Mouse (Mus musculus) testis, adult 2 months (tissue): ENCODE measurements around the gene Atp10a. TPM values are rescaled to one million over a fixed set of nuclear protein-coding genes. Genes with fewer than 3 reads are reported as not detected.

Experiments
- H3K27ac ChIP-seq: fragments of 200-500 bp; 2 replicates; pipeline ENCODE4 v1.5.1; 2012; ENCODE audit warnings: low read depth, low read length; ENCODE audit not compliant: control insufficient read depth, insufficient read depth
- H3K27me3 ChIP-seq: fragments of 200-500 bp; 2 replicates; pipeline ENCODE4 v1.6.1; 2012; ENCODE audit warnings: mild to moderate bottlenecking, low read length, moderate library complexity; ENCODE audit not compliant: control insufficient read depth, insufficient read depth
- H3K36me3 ChIP-seq: fragments of 200-500 bp; 2 replicates; pipeline ENCODE4 v1.6.1; 2012; ENCODE audit warnings: mild to moderate bottlenecking, low read length; ENCODE audit not compliant: control insufficient read depth, insufficient read depth
- H3K4me1 ChIP-seq: fragments of 200-500 bp; 2 replicates; pipeline ENCODE4 v1.6.1; 2012; ENCODE audit warnings: low read length; ENCODE audit not compliant: control insufficient read depth, insufficient read depth
- H3K4me3 ChIP-seq: fragments of 200-500 bp; 2 replicates; pipeline ENCODE4 v1.5.1; 2012; ENCODE audit warnings: low read depth, mild to moderate bottlenecking, low read length, moderate library complexity, mixed read lengths; ENCODE audit not compliant: control insufficient read depth
- CTCF ChIP-seq: fragments of 200-500 bp; IDR thresholded peaks from 2 replicates; pipeline ENCODE4 v1.5.1; 2012; ENCODE audit warnings: low read depth, mild to moderate bottlenecking, inconsistent platforms, low read length, moderate library complexity; ENCODE audit not compliant: control insufficient read depth, insufficient read depth, insufficient replicate concordance
- POLR2A ChIP-seq: fragments of 200-500 bp; IDR thresholded peaks from 2 replicates; pipeline ENCODE4 v1.6.1; 2012; ENCODE audit warnings: low read depth, mild to moderate bottlenecking, inconsistent platforms, low read length, moderate library complexity; ENCODE audit not compliant: control insufficient read depth
- polyA plus RNA-seq: library from polyadenylated mRNA; depleted of rRNA; stranded (reverse); fragments of >200 nt; gene quantifications from 2 replicates; pipeline ENCODE4 v1.2.3, GENCODE M21; 2012

Atp10a gene
- polyA plus RNA-seq, 1 experiment, result 41.0 TPM

GRCm38 (mm10) chr7:58690997-58691596 is 35.1 kb downstream of the Atp10a start:
- Histone ChIP-seq H3K4me3 (no peak overlapping the region), H3K27me3 (no peaks in the 10 kb centered on the region), H3K36me3 (no peaks in the 10 kb centered on the region), H3K4me1 (no peaks in the 10 kb centered on the region), H3K27ac (no peak overlapping the region)
- TF ChIP-seq CTCF (no peak), POLR2A (no peak)

- Histone ChIP-seq H3K27ac (no peak overlapping the region), H3K27me3 (no peaks in the 10 kb centered on the region), H3K4me1 (no peaks in the 10 kb centered on the region), H3K36me3 (no peaks in the 10 kb centered on the region), H3K4me3 (no peak overlapping the region)
- TF ChIP-seq POLR2A, result no peak
- TF ChIP-seq CTCF, result no peak
These were observed 36.7 kb downstream of the Atp10a start for GRCm38 (mm10) chr7:58692704-58693103.

GRCm38 (mm10) chr7:58693342-58693741 is 37.4 kb downstream of the Atp10a start:
- Histone ChIP-seq H3K27ac (no peak overlapping the region), H3K4me1 (no peaks in the 10 kb centered on the region), H3K4me3 (no peak overlapping the region), H3K27me3 (no peaks in the 10 kb centered on the region), H3K36me3 (no peaks in the 10 kb centered on the region)
- TF ChIP-seq POLR2A (no peak), CTCF (no peak)

GRCm38 (mm10) chr7:58695661-58696060 is 39.7 kb downstream of the Atp10a start:
- Histone ChIP-seq H3K4me1 (no peaks in the 10 kb centered on the region), H3K27me3 (no peaks in the 10 kb centered on the region), H3K27ac (no peak overlapping the region), H3K36me3 (no peaks in the 10 kb centered on the region), H3K4me3 (no peak overlapping the region)
- TF ChIP-seq POLR2A, result no peak
- no peak for TF ChIP-seq CTCF

GRCm38 (mm10) chr7:58697092-58697491 is 41.1 kb downstream of the Atp10a start:
- no peaks in the 10 kb centered on the region for H3K36me3 ChIP-seq
- TF ChIP-seq CTCF (no peak), POLR2A (no peak)
- H3K27me3 ChIP-seq, result no peaks in the 10 kb centered on the region
- H3K4me1 ChIP-seq, result no peaks in the 10 kb centered on the region
- H3K27ac ChIP-seq, result no peak overlapping the region
- H3K4me3 ChIP-seq, result no peak overlapping the region

GRCm38 (mm10) chr7:58698738-58699442 is 42.9 kb downstream of the Atp10a start:
- Histone ChIP-seq H3K36me3 (no peaks in the 10 kb centered on the region), H3K27ac (no peak overlapping the region), H3K4me3 (no peak overlapping the region), H3K27me3 (no peaks in the 10 kb centered on the region), H3K4me1 (no peaks in the 10 kb centered on the region)
- TF ChIP-seq POLR2A (no peak), CTCF (no peak)

- H3K27ac ChIP-seq, result no peak overlapping the region
- no peaks in the 10 kb centered on the region for H3K27me3 ChIP-seq
- no peak for TF ChIP-seq CTCF
- TF ChIP-seq POLR2A, result no peak
- H3K4me1 ChIP-seq, result no peaks in the 10 kb centered on the region
- H3K36me3 ChIP-seq, result no peaks in the 10 kb centered on the region
- H3K4me3 ChIP-seq, result no peak overlapping the region
These were observed 45.3 kb downstream of the Atp10a start for GRCm38 (mm10) chr7:58701311-58701710.

- no peak for TF ChIP-seq POLR2A
- TF ChIP-seq CTCF, result no peak
- Histone ChIP-seq H3K27ac (no peak overlapping the region), H3K36me3 (no peaks in the 10 kb centered on the region), H3K4me1 (no peaks in the 10 kb centered on the region), H3K4me3 (no peak overlapping the region), H3K27me3 (no peaks in the 10 kb centered on the region)
These were observed 49.2 kb downstream of the Atp10a start for GRCm38 (mm10) chr7:58705158-58705557.
